Mouse (Mus musculus): ENCODE measurements around the gene Prkar2a. TPM values are rescaled to one million over a fixed set of nuclear protein-coding genes. Genes with fewer than 3 reads are reported as not detected.
A peak's percentile ranks its signal among the peaks of the same experiment; 100 is the strongest.

Gene Prkar2a
- total RNA-seq, 1 experiment: 18.2 TPM

GRCm38 (mm10) chr9:108759805-108760204 is 70.7 kb downstream of the Prkar2a start:
- in situ Hi-C loops (cut with MboI; ENCODE audit: low sequenced_read_pairs in 2 of 2, unreplicated experiment in 2 of 2): no loop called here
- H3K4me3 ChIP-seq (ENCODE audit: insufficient read depth in 1 of 2, low read depth in 1 of 2, low read length in 2 of 2, poor library complexity in 1 of 2, severe bottlenecking in 1 of 2): peak overlapping the region in 1 of 2 experiments; percentile 50; a peak in 1 of 4 replicates
- DNase-seq (ENCODE audit: low read depth, low spot score): peak; percentile 97
- H3K36me3 ChIP-seq (ENCODE audit: control insufficient read depth, insufficient read depth, low read length, poor library complexity, severe bottlenecking): no peaks in the 10 kb centered on the region
- H3K4me1 ChIP-seq (ENCODE audit: control insufficient read depth in 2 of 2, insufficient read depth in 2 of 2, low read length in 2 of 2, poor library complexity in 1 of 2): peaks cover 0 to 4% of the 10 kb centered on the region in 2 experiments; a peak in 1 of 4 replicates
- TF ChIP-seq ZC3H11A (IDR thresholded peaks at IDR 0.05; ENCODE audit: borderline replicate concordance, low read depth, low read length): peak; percentile 40; the same call in 1 of the 2 replicates
- TF ChIP-seq HCFC1 (IDR thresholded peaks at IDR 0.05; ENCODE audit: borderline replicate concordance, insufficient read depth, low read length): no peak
- no peak for TF ChIP-seq CHD2 (IDR thresholded peaks at IDR 0.05; ENCODE audit: low read depth, low read length)
- no peaks in the 10 kb centered on the region for H3K9me3 ChIP-seq (ENCODE audit: control insufficient read depth, insufficient read depth, low read depth, low read length)
- no peak overlapping the region for H3K9ac ChIP-seq (ENCODE audit: insufficient read depth, low read depth, low read length, poor library complexity, severe bottlenecking)
- H3K27ac ChIP-seq (ENCODE audit: insufficient read depth, low read depth, low read length, poor library complexity, severe bottlenecking): no peak overlapping the region

GRCm38 (mm10) chr9:108761561-108761960 is 72.4 kb downstream of the Prkar2a start:
- Histone ChIP-seq H3K9me3 (ENCODE audit: control insufficient read depth, insufficient read depth, low read depth, low read length) (no peaks in the 10 kb centered on the region), H3K9ac (ENCODE audit: insufficient read depth, low read depth, low read length, poor library complexity, severe bottlenecking) (no peak overlapping the region), H3K4me1 (ENCODE audit: control insufficient read depth in 2 of 2, insufficient read depth in 2 of 2, low read length in 2 of 2, poor library complexity in 1 of 2) (no peaks in the 10 kb centered on the region; a peak in 1 of 4 replicates), H3K27ac (ENCODE audit: insufficient read depth, low read depth, low read length, poor library complexity, severe bottlenecking) (no peak overlapping the region), H3K4me3 (ENCODE audit: insufficient read depth in 1 of 2, low read depth in 1 of 2, low read length in 2 of 2, poor library complexity in 1 of 2, severe bottlenecking in 1 of 2) (no peak overlapping the region), H3K36me3 (ENCODE audit: control insufficient read depth, insufficient read depth, low read length, poor library complexity, severe bottlenecking) (no peaks in the 10 kb centered on the region)
- TF ChIP-seq ZC3H11A (IDR thresholded peaks at IDR 0.05; ENCODE audit: borderline replicate concordance, low read depth, low read length): no peak
- no peak for TF ChIP-seq MAFK (IDR thresholded peaks at IDR 0.05; ENCODE audit: insufficient read depth, low read depth, low read length)
- in situ Hi-C loops (cut with MboI; ENCODE audit: low sequenced_read_pairs in 2 of 2, unreplicated experiment in 2 of 2): no loop called here
- DNase-seq (ENCODE audit: low read depth, low spot score): no peak

DNA sequence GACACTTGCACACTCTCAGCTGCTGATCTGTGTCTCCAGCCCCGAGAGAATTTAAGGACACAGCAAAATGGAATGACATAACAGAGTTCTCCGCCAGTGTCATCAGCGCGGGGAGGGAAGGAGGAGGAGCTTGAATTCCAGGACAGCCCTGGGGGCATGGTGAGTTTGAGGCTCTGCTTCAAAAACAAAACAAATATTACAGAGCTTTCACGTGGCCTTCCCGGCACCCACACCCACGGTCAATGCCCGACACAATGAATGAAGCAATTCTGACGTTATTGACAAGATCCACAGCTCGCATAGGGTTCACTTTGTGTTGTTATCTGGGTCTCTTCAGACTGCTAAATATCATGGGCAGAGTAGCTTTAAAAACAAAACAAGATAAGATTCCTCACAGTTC is 75.9 kb downstream of the Prkar2a start:
- no peak for TF ChIP-seq HCFC1 (IDR thresholded peaks at IDR 0.05; ENCODE audit: borderline replicate concordance, insufficient read depth, low read length)
- TF ChIP-seq ZC3H11A (IDR thresholded peaks at IDR 0.05; ENCODE audit: borderline replicate concordance, low read depth, low read length): no peak
- no peak for TF ChIP-seq MAFK (IDR thresholded peaks at IDR 0.05; ENCODE audit: insufficient read depth, low read depth, low read length)
- no peak for TF ChIP-seq CHD2 (IDR thresholded peaks at IDR 0.05; ENCODE audit: low read depth, low read length)
- TF ChIP-seq ZNF384 (IDR thresholded peaks at IDR 0.05; ENCODE audit: low read depth, low read length): no peak
- no peak for DNase-seq (ENCODE audit: low read depth, low spot score)
- no peak overlapping the region for H3K27ac ChIP-seq (ENCODE audit: insufficient read depth, low read depth, low read length, poor library complexity, severe bottlenecking)
- no peaks in the 10 kb centered on the region for H3K4me1 ChIP-seq (ENCODE audit: control insufficient read depth in 2 of 2, insufficient read depth in 2 of 2, low read length in 2 of 2, poor library complexity in 1 of 2)
- H3K9ac ChIP-seq (ENCODE audit: insufficient read depth, low read depth, low read length, poor library complexity, severe bottlenecking): no peak overlapping the region
- in situ Hi-C loops (cut with MboI; ENCODE audit: low sequenced_read_pairs in 2 of 2, unreplicated experiment in 2 of 2): no loop called here
- H3K9me3 ChIP-seq (ENCODE audit: control insufficient read depth, insufficient read depth, low read depth, low read length): no peaks in the 10 kb centered on the region
- no peak overlapping the region for H3K4me3 ChIP-seq (ENCODE audit: insufficient read depth in 1 of 2, low read depth in 1 of 2, low read length in 2 of 2, poor library complexity in 1 of 2, severe bottlenecking in 1 of 2)
- H3K36me3 ChIP-seq (ENCODE audit: control insufficient read depth, insufficient read depth, low read length, poor library complexity, severe bottlenecking): no peaks in the 10 kb centered on the region

- Histone ChIP-seq H3K9ac (ENCODE audit: insufficient read depth, low read depth, low read length, poor library complexity, severe bottlenecking) (no peak overlapping the region), H3K9me3 (ENCODE audit: control insufficient read depth, insufficient read depth, low read depth, low read length) (no peaks in the 10 kb centered on the region), H3K36me3 (ENCODE audit: control insufficient read depth, insufficient read depth, low read length, poor library complexity, severe bottlenecking) (no peaks in the 10 kb centered on the region), H3K4me1 (ENCODE audit: control insufficient read depth in 2 of 2, insufficient read depth in 2 of 2, low read length in 2 of 2, poor library complexity in 1 of 2) (peaks cover 0 to 8% of the 10 kb centered on the region in 2 experiments; a peak in 1 of 4 replicates), H3K4me3 (ENCODE audit: insufficient read depth in 1 of 2, low read depth in 1 of 2, low read length in 2 of 2, poor library complexity in 1 of 2, severe bottlenecking in 1 of 2) (no peak overlapping the region), H3K27ac (ENCODE audit: insufficient read depth, low read depth, low read length, poor library complexity, severe bottlenecking) (no peak overlapping the region)
- TF ChIP-seq ZC3H11A (IDR thresholded peaks at IDR 0.05; ENCODE audit: borderline replicate concordance, low read depth, low read length) (no peak), ZNF384 (IDR thresholded peaks at IDR 0.05; ENCODE audit: low read depth, low read length) (no peak), MAFK (IDR thresholded peaks at IDR 0.05; ENCODE audit: insufficient read depth, low read depth, low read length) (no peak), CHD2 (IDR thresholded peaks at IDR 0.05; ENCODE audit: low read depth, low read length) (no peak), HCFC1 (IDR thresholded peaks at IDR 0.05; ENCODE audit: borderline replicate concordance, insufficient read depth, low read length) (no peak)
- no peak for DNase-seq (ENCODE audit: low read depth, low spot score)
- in situ Hi-C loops (cut with MboI; ENCODE audit: low sequenced_read_pairs in 2 of 2, unreplicated experiment in 2 of 2): no loop called here
These were observed 87.5 kb downstream of the Prkar2a start for GRCm38 (mm10) chr9:108776614-108777013.

GRCm38 (mm10) chr9:108777276-108777675 is 88.2 kb downstream of the Prkar2a start:
- no peak overlapping the region for H3K4me3 ChIP-seq (ENCODE audit: insufficient read depth in 1 of 2, low read depth in 1 of 2, low read length in 2 of 2, poor library complexity in 1 of 2, severe bottlenecking in 1 of 2)
- H3K36me3 ChIP-seq (ENCODE audit: control insufficient read depth, insufficient read depth, low read length, poor library complexity, severe bottlenecking): no peaks in the 10 kb centered on the region
- no peak for DNase-seq (ENCODE audit: low read depth, low spot score)
- H3K9me3 ChIP-seq (ENCODE audit: control insufficient read depth, insufficient read depth, low read depth, low read length): no peaks in the 10 kb centered on the region
- H3K27ac ChIP-seq (ENCODE audit: insufficient read depth, low read depth, low read length, poor library complexity, severe bottlenecking): no peak overlapping the region
- no peak overlapping the region for H3K9ac ChIP-seq (ENCODE audit: insufficient read depth, low read depth, low read length, poor library complexity, severe bottlenecking)
- peaks cover 0 to 11% of the 10 kb centered on the region in 2 experiments; a peak in 1 of 4 replicates for H3K4me1 ChIP-seq (ENCODE audit: control insufficient read depth in 2 of 2, insufficient read depth in 2 of 2, low read length in 2 of 2, poor library complexity in 1 of 2)
- in situ Hi-C loops (cut with MboI; ENCODE audit: low sequenced_read_pairs in 2 of 2, unreplicated experiment in 2 of 2): no loop called here
- TF ChIP-seq MAFK (IDR thresholded peaks at IDR 0.05; ENCODE audit: insufficient read depth, low read depth, low read length) (0 out of 2 replicates have a peak, but pooled peaks have one; percentile 23), CHD2 (IDR thresholded peaks at IDR 0.05; ENCODE audit: low read depth, low read length) (no peak)

All from ES-E14 (cell line).